Mouse (Mus musculus) kidney, adult 18-20 months (tissue): ENCODE data around the gene Olfr1023.

Experiments
- DNase-seq: peaks from one replicate; pipeline ENCODE4 v3.0.0; 2021

Gene Olfr1023

GRCm38 (mm10) chr2:85885340-85885739 is at the start of gene Olfr1023:
Olfr1023 (plus strand) TSS chr2:85885640.
- DNase-seq = no peak

GRCm38 (mm10) chr2:85845383-85845782 is 40.1 kb upstream of the Olfr1023 start, which contains the start of gene Olfr1019:
Olfr1019 (minus strand) TSS chr2:85845483.
- no peak for DNase-seq

- no peak for DNase-seq
Observed at GRCm38 (mm10) chr2:85846730-85847129, 38.7 kb upstream of the Olfr1023 start, which contains the start of gene Olfr1020. Olfr1020 (plus strand) TSS chr2:85847030.

GRCm38 (mm10) chr2:85868294-85868693 is 17.1 kb upstream of the Olfr1023 start, which contains the start of gene Olfr1022:
Olfr1022 (plus strand) TSS chr2:85868594.
- no peak for DNase-seq

GRCm38 (mm10) chr2:85904952-85905351 is 19.5 kb downstream of the Olfr1023 start, which contains the start of gene Olfr1024:
Olfr1024 (minus strand) TSS chr2:85905052.
- no peak for DNase-seq

DNA sequence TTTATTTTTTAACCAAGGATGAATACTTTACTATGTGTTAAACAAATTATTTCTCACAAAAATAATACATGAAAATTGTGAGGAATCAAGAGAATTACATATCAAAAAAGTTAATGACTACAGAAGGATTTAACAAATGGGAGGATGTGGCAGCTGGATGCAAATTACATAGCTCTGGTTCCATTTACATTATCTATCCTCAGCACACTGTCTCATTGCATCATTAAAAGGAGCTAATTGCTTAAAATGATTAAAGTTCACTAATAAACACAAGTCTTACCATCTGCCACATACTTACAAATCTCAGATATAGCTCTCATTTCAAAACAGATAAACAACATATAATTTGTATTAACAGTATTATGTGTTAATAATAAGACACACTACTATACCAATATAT is 27.8 kb downstream of the Olfr1023 start:
- no peak for DNase-seq

DNA sequence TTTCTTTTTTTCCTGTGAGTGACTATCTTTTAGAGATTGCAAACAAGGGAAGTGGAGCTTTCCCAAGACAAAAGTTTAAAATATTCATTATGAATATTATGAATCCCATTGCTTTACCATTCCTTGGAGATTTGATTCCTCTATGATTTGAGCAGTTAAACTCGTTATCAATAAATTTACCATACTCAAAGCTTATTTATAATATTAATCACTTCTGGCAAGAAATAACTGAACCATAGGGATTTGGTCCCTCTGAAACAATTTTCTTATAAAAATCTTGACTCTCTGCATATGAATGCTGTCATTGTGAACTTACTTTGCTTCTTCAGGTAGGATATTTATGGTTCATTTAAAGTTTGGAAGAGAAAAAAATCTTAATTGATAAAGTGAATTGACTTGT is 29.5 kb downstream of the Olfr1023 start, which contains the start of gene Olfr1025-ps1:
Gene Olfr1025-ps1, plus strand, starts transcription at position 301 of the 400 bp plus-strand sequence.
- DNase-seq = no peak

- DNase-seq = no peak
Observed at GRCm38 (mm10) chr2:85921258-85921657, 35.8 kb downstream of the Olfr1023 start, which contains the start of gene Olfr1026. Olfr1026 (plus strand) TSS chr2:85921558.
